Mouse (Mus musculus) spleen, embryonic (tissue): ENCODE data around the gene Gins2.

Source experiments
- CTCF ChIA-PET: fragments of 350-600 bp; sonication (Branson Sonifier 250); formaldehyde crosslinking; loops from one replicate; lab custom pipeline; 2022; lab: Charles Lee

The Gins2 gene

GRCm38 (mm10) chr8:120567731-120568130 is 21.4 kb downstream of the Gins2 start:
- CTCF ChIA-PET, result no interaction called here

- CTCF ChIA-PET, result no interaction called here
Measured at GRCm38 (mm10) chr8:120566681-120567080, 22.4 kb downstream of the Gins2 start.

GRCm38 (mm10) chr8:120565151-120565711 is 23.9 kb downstream of the Gins2 start:
- CTCF ChIA-PET, result no interaction called here

GRCm38 (mm10) chr8:120563851-120564837 is 25.0 kb downstream of the Gins2 start:
- CTCF ChIA-PET, result no interaction called here

- CTCF ChIA-PET, result no interaction called here
Measured at GRCm38 (mm10) chr8:120563348-120563724, 25.8 kb downstream of the Gins2 start.

- CTCF ChIA-PET, result no interaction called here
Measured at GRCm38 (mm10) chr8:120562680-120563347, 26.3 kb downstream of the Gins2 start.

- CTCF ChIA-PET, result no interaction called here
Measured at GRCm38 (mm10) chr8:120561539-120562435, 27.3 kb downstream of the Gins2 start.

- CTCF ChIA-PET, result no interaction called here
Measured at GRCm38 (mm10) chr8:120560535-120560934, 28.6 kb downstream of the Gins2 start.

- CTCF ChIA-PET, result no interaction called here
Measured at GRCm38 (mm10) chr8:120559654-120560053, 29.4 kb downstream of the Gins2 start.

- CTCF ChIA-PET, result interaction anchor here (0.5 to 0.7 kb wide), 2 partner anchors 112 to 1011 kb away, joined by 3 to 17 read pairs; no protein-coding TSS in a partner anchor
Measured at GRCm38 (mm10) chr8:120558162-120558561, 30.9 kb downstream of the Gins2 start.

- CTCF ChIA-PET, result interaction anchor here (0.7 to 1.4 kb wide), 2 partner anchors 67 to 1010 kb away, joined by 4 to 17 read pairs; no protein-coding TSS in a partner anchor
Measured at GRCm38 (mm10) chr8:120557170-120557965, 31.7 kb downstream of the Gins2 start.

GRCm38 (mm10) chr8:120556198-120556892 is 32.8 kb downstream of the Gins2 start:
- CTCF ChIA-PET, result interaction anchor here (0.6 to 1.4 kb wide), 3 partner anchors 12 to 220 kb away, joined by 4 to 8 read pairs (median 4); no protein-coding TSS in a partner anchor

- CTCF ChIA-PET, result no interaction called here
Measured at GRCm38 (mm10) chr8:120554466-120555039, 34.6 kb downstream of the Gins2 start.

GRCm38 (mm10) chr8:120553441-120554123 is 35.5 kb downstream of the Gins2 start:
- CTCF ChIA-PET, result no interaction called here

GRCm38 (mm10) chr8:120552509-120552908 is 36.6 kb downstream of the Gins2 start:
- CTCF ChIA-PET, result no interaction called here

- CTCF ChIA-PET, result interaction anchor here (0.6 to 0.7 kb wide), 2 partner anchors 20 to 49 kb away, joined by 3 to 25 read pairs; no protein-coding TSS in a partner anchor
Measured at GRCm38 (mm10) chr8:120551677-120551980, 37.5 kb downstream of the Gins2 start.

GRCm38 (mm10) chr8:120550937-120551676 is 38.0 kb downstream of the Gins2 start:
- CTCF ChIA-PET, result interaction anchor here (0.6 to 1.1 kb wide), 3 partner anchors 16 to 49 kb away, joined by 3 to 25 read pairs (median 3); no protein-coding TSS in a partner anchor

- CTCF ChIA-PET, result interaction anchor here (1.1 kb wide), 1 partner anchor 15 kb away, joined by 3 read pairs; no protein-coding TSS in a partner anchor
Measured at GRCm38 (mm10) chr8:120550430-120550829, 38.7 kb downstream of the Gins2 start.
